Mouse (Mus musculus): Measurements from ENCODE around the gene Mff. TPM values are rescaled to one million over a fixed set of nuclear protein-coding genes. Genes with fewer than 3 reads are reported as not detected.

Gene Mff
- polyA plus RNA-seq, 1 experiment from 2014 or later, result 197 TPM

DNA sequence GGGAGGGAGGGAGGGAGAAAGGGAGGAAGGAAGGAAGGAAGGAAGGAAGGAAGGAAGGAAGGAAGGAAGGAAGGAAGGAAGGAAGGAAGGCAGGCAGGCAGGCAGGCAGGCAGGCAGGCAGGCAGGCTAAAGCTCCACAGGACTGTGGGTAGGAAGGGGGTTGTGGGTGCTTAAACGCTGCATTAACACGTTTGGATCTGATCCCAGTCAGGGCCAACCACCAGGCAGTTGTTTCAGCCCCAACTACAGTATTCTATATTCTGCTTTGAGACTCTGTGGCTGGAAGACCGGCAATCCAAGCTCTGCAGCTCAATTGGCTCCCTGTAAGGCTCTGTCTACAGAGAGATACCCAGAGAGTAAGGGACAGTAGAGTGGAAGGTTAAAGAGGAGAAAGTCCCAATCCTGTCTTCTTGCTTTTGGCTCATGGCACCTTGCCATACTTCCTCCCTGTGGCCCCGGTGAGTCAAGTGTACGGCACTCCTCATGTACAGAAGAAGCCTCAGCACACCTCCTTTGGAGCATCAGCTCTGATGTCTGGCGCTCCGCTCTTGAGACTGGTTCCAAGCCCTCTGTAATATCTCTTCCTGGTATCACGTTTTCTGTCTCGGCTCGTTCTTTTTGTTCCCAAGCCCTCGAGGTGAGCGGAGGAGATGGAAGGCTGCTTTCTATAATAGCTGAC lies 76.6 kb downstream of the Mff start:
- DNase-seq (ENCODE audit: low spot score), result no peak

More for the DNA sequence above, 76.6 kb downstream of the Mff start:
- Histone ChIP-seq H3K27me3 (ENCODE audit: insufficient read depth, poor library complexity, severe bottlenecking) (no peaks in the 10 kb centered on the region), H3K4me1 (0 out of 2 replicates have a peak, but pooled peaks cover under 1% of the 10 kb centered on the region), H3K36me3 (no peaks in the 10 kb centered on the region), H3K27ac (no peak overlapping the region), H3K9me3 (no peaks in the 10 kb centered on the region), H3K4me3 (no peak overlapping the region)
- 80% methylated on average over 12 of the region's 12 CpGs for WGBS

Other genes with a start within 250 kb of the Mff start
- gene Col4a4, start 138.0 kb upstream of the Mff start, polyA plus RNA-seq (2016; fragmentation: Nextera tagmentation; extraction: Ambion mirVana), result 0.36 TPM in 2 replicates
- 0.20 and 0.30 TPM in 2 replicates for gene Col4a3, start 138.0 kb upstream of the Mff start, polyA plus RNA-seq (2016; fragmentation: Nextera tagmentation; extraction: Ambion mirVana)
- gene Tm4sf20, start 43.6 kb downstream of the Mff start, polyA plus RNA-seq (2016; fragmentation: Nextera tagmentation; extraction: Ambion mirVana), result not detected in 2 replicates
- not detected in 2 replicates for gene Gm47791, start 46.4 kb downstream of the Mff start, polyA plus RNA-seq (2016; fragmentation: Nextera tagmentation; extraction: Ambion mirVana)
- gene Agfg1, start 114.6 kb downstream of the Mff start, polyA plus RNA-seq (2016; fragmentation: Nextera tagmentation; extraction: Ambion mirVana), result 33.5 and 44.7 TPM in 2 replicates
- not detected in 2 replicates for gene A030005L19Rik, start 188.4 kb downstream of the Mff start, polyA plus RNA-seq (2016; fragmentation: Nextera tagmentation; extraction: Ambion mirVana)
- gene A030014E15Rik, start 200.0 kb downstream of the Mff start, polyA plus RNA-seq (2016; fragmentation: Nextera tagmentation; extraction: Ambion mirVana), result not detected in 2 replicates
- gene Gm6217, start 206.5 kb downstream of the Mff start, polyA plus RNA-seq (2016; fragmentation: Nextera tagmentation; extraction: Ambion mirVana), result not detected in 2 replicates
- not detected in 2 replicates for gene A030003K21Rik, start 218.5 kb downstream of the Mff start, polyA plus RNA-seq (2016; fragmentation: Nextera tagmentation; extraction: Ambion mirVana)
- gene Gm7544, start 231.1 kb downstream of the Mff start, polyA plus RNA-seq (2016; fragmentation: Nextera tagmentation; extraction: Ambion mirVana), result not detected in 2 replicates
- not detected in 2 replicates for gene Gm47955, start 235.4 kb downstream of the Mff start, polyA plus RNA-seq (2016; fragmentation: Nextera tagmentation; extraction: Ambion mirVana)